Mouse (Mus musculus) small intestine, adult 2 months (tissue): ENCODE data around the gene Lrrc49. TPM values are rescaled to one million over a fixed set of nuclear protein-coding genes. Genes with fewer than 3 reads are reported as not detected.

ENCODE experiments used
- H3K27ac ChIP-seq: fragments of 200-500 bp; 2 replicates; pipeline ENCODE4 v1.5.1; 2012; ENCODE audit warnings: low read depth, low read length, control low read depth, inconsistent platforms; ENCODE audit not compliant: insufficient read depth
- H3K27me3 ChIP-seq: fragments of 200-500 bp; 2 replicates; pipeline ENCODE4 v1.6.1; 2012; ENCODE audit warnings: mild to moderate bottlenecking, moderate library complexity, low read length, inconsistent platforms; ENCODE audit not compliant: control insufficient read depth, insufficient read depth
- H3K36me3 ChIP-seq: fragments of 200-500 bp; 2 replicates; pipeline ENCODE4 v1.6.1; 2012; ENCODE audit warnings: mild to moderate bottlenecking, low read length, control low read depth, inconsistent platforms; ENCODE audit not compliant: control insufficient read depth, insufficient read depth
- H3K4me1 ChIP-seq: fragments of 200-500 bp; 2 replicates; pipeline ENCODE4 v1.6.1; 2012; ENCODE audit warnings: low read length, inconsistent platforms, mixed read lengths; ENCODE audit not compliant: control insufficient read depth, insufficient read depth, insufficient read length
- H3K4me3 ChIP-seq: fragments of 200-500 bp; 2 replicates; pipeline ENCODE4 v1.5.1; 2012; ENCODE audit warnings: low read depth, mild to moderate bottlenecking, control low read depth, inconsistent platforms, low read length, moderate library complexity
- CTCF ChIP-seq: fragments of 200-500 bp; IDR thresholded peaks from 2 replicates; pipeline ENCODE4 v1.5.1; 2012; ENCODE audit warnings: low read depth, mild to moderate bottlenecking, control low read depth, inconsistent platforms, low read length, moderate library complexity, mixed read lengths; ENCODE audit not compliant: insufficient replicate concordance, insufficient read length; ENCODE audit errors: extremely low read depth
- POLR2A ChIP-seq: fragments of 200-500 bp; IDR thresholded peaks from 2 replicates; pipeline ENCODE4 v1.6.1; 2012; ENCODE audit warnings: low read depth, mild to moderate bottlenecking, control low read depth, inconsistent platforms, low read length, moderate library complexity
- WGBS: fragments of 180-500 bp; shearing (Covaris S2); methylation state at CpG from one replicate; pipeline ENCODE4 v1.1.7; 2018; 5-methylcytosine and 5-hydroxymethylcytosine counted together
- polyA plus RNA-seq: library from polyadenylated mRNA; depleted of rRNA; stranded (reverse); fragments of >200 nt; gene quantifications from 2 replicates; pipeline ENCODE4 v1.2.3, GENCODE M21; 2012

Gene Lrrc49
- polyA plus RNA-seq, 1 experiment, result 1.2 TPM

DNA sequence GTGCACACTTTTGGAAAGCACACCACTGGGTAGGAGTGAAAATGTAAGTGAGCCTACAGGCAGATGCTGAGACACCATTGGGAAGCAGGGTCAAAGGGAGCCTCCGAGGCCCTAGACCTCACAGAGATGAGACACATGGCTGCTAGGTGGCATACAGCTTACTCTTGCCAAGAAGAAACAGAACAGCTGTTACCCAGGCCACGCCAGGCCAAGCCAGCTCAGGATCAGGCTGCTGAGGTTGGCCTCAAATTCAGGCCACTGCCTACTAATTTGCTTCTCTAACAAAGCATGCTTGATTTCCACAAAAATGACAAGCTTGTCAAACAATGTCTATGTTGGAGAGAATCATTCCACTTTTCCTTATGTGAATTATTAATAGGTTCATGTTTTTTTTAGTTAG, 83.0 kb downstream of the Lrrc49 start:
- Histone ChIP-seq H3K4me1 (peaks cover 5% of the 10 kb centered on the region; the same call in 1 of the 2 replicates), H3K27me3 (no peaks in the 10 kb centered on the region), H3K4me3 (no peak overlapping the region), H3K27ac (no peak overlapping the region), H3K36me3 (no peaks in the 10 kb centered on the region)
- TF ChIP-seq POLR2A (no peak), CTCF (no peak)
- WGBS, result 81% methylated on average over 2 of the region's 2 CpGs

DNA sequence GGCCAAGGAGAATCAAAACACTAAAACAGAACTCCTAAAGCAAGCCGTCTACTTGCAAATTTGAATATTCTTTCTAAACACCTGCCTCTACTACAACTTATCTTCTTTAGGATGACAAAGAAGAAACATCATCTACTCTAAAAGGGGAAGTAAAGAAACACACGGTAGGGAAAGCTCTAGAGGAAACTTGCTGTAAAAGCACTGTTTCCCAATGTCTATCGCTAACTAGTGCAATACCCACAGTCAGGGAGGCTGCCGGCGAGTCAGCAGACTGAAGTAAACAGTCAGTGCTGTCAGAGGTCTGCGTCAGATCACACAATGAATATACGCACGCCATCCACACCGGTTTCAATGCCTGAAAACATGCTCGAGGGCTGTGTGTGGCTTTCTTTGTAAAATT, 86.0 kb downstream of the Lrrc49 start:
- Histone ChIP-seq H3K27me3 (no peaks in the 10 kb centered on the region), H3K27ac (no peak overlapping the region), H3K4me1 (no peaks in the 10 kb centered on the region), H3K36me3 (peaks cover 2% of the 10 kb centered on the region; the same call in 1 of the 2 replicates), H3K4me3 (no peak overlapping the region)
- 73% methylated on average over 10 of the region's 10 CpGs for WGBS
- TF ChIP-seq POLR2A (no peak), CTCF (no peak)

DNA sequence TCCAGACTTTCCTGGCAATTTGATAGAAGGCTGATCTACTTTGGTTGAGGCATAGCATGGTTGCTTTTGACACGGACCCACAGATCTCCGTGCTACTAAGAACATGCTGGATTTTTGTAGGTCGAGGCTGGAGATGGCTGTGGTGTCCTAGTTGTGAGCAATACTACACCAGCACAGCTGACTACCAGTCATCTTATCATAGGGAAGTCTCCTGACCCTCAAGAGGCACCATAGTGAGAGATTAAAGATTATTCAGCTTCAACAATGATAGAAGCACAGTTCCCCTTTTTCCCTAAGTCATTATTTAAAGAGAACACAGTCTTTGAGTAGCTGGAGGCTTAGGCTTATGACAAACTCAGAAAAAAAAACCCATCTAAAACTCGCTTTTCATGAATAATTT, 87.7 kb downstream of the Lrrc49 start:
- 86% methylated on average over 4 of the region's 4 CpGs for WGBS
- no peaks in the 10 kb centered on the region for H3K4me1 ChIP-seq
- peaks cover 2% of the 10 kb centered on the region; the same call in 1 of the 2 replicates for H3K36me3 ChIP-seq

DNA sequence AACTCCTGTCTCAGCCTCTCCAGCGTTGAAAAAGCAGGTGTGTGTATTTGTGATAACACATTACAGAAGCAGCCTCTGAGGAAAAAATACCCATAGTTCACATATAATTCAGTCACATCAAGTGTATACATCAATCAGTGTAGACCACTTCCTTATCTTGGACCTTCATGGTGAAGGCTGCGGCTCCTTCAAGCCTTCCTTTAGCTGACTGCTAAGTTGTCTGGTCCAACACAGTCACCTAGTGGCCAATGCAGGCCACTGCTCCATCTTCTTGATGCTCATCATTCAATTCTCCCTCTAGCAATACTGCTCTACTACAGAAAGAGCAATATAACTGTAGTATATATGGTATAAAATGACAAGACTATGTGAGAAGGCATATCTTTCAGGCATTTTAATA, 88.5 kb downstream of the Lrrc49 start:
- H3K27ac ChIP-seq, result no peak overlapping the region

More for the DNA sequence above, 87.7 kb downstream of the Lrrc49 start:
- Histone ChIP-seq H3K27me3 (no peaks in the 10 kb centered on the region), H3K4me3 (no peak overlapping the region), H3K27ac (no peak overlapping the region)
- no peak for TF ChIP-seq CTCF

DNA sequence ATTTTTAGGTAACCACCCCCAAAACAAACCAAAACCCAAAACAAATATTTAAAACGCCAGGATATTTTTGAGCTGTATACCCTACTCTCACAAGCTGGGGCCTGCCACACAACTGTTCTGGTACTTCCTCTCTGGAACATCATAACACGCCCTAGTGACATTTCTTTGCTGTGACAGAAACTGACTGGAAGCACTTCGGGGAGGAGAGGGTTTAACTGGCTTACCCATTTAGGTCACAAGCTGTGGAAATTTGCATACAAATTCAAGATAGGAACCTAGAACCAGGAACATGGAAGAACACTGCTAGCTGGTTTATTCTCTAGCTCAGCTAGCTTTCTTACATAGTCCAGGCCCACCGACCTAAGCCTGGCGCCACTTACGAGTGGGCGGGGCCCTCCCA, 92.6 kb downstream of the Lrrc49 start:
- Histone ChIP-seq H3K4me3 (no peak overlapping the region), H3K4me1 (no peaks in the 10 kb centered on the region), H3K27me3 (no peaks in the 10 kb centered on the region), H3K36me3 (peaks cover 2% of the 10 kb centered on the region; the same call in 1 of the 2 replicates), H3K27ac (no peak overlapping the region; the same call in 1 of the 2 replicates)
- TF ChIP-seq POLR2A (no peak), CTCF (no peak)
- WGBS, result 70% methylated on average over 7 of the region's 7 CpGs

More for the DNA sequence above, 88.5 kb downstream of the Lrrc49 start:
- TF ChIP-seq CTCF, result peak; percentile 39; the same call in 1 of the 2 replicates
- TF ChIP-seq POLR2A, result no peak
- H3K36me3 ChIP-seq, result peaks cover 2% of the 10 kb centered on the region; the same call in 1 of the 2 replicates
- H3K27me3 ChIP-seq, result no peaks in the 10 kb centered on the region
- no peak overlapping the region for H3K4me3 ChIP-seq
- WGBS, result 71% methylated on average over 2 of the region's 2 CpGs
- no peaks in the 10 kb centered on the region for H3K4me1 ChIP-seq

DNA sequence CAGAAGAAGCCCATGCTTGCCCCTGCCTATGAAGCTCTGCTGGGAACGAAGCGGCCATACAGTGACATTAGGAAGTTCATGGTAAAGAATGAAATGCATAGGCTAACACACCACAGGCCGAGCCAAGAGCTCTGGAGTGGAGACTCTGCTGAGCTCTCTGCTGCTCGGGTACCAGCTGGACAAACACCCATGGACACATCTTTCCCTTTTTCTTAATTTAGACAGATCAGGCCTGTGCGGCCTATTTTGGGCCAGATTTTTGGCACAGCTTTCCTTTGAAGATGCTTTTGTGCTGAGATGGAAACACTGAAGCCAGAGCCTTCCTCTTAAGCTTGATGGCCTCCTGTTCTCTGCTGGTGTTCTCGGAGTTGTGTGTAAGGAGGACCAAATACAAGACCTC, 95.0 kb downstream of the Lrrc49 start:
- H3K4me3 ChIP-seq, result no peak overlapping the region
- peaks cover 2% of the 10 kb centered on the region; the same call in 1 of the 2 replicates for H3K36me3 ChIP-seq
- no peaks in the 10 kb centered on the region for H3K4me1 ChIP-seq
- 76% methylated on average over 6 of the region's 6 CpGs for WGBS
- TF ChIP-seq POLR2A (no peak), CTCF (no peak)
- H3K27ac ChIP-seq, result peak overlapping the region; percentile 17
- no peaks in the 10 kb centered on the region for H3K27me3 ChIP-seq

DNA sequence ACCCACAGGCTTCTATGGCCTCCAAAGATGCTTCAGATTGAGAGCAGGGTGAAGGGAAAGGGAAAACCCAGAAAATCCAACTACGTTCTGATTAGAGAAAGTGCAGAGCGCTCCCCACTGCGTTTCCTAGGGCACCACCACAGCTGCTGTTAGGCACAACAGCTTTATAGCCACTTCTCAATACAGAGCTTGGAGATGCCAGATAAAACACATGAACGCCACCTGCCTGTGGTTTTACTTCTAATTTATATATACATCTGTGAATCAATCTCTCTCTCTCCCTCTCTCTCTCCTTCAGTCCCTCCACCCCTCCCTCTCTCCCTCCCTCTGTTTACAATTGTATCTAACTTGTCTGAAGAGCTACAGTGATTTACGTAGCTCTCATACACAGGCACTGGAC, 95.6 kb downstream of the Lrrc49 start:
- Histone ChIP-seq H3K27me3 (no peaks in the 10 kb centered on the region), H3K4me3 (no peak overlapping the region), H3K36me3 (no peaks in the 10 kb centered on the region; the same call in 1 of the 2 replicates), H3K4me1 (no peaks in the 10 kb centered on the region), H3K27ac (peak overlapping the region; percentile 17; the same call in 1 of the 2 replicates)
- 84% methylated on average over 5 of the region's 5 CpGs for whole genome bisulfite sequencing
- TF ChIP-seq POLR2A (no peak), CTCF (no peak)
